Mouse (Mus musculus) thymus, postnatal 10 days (tissue): Measurements from ENCODE around the gene Tmem86b.

Experiments used
- DNase-seq, 2 experiments: peaks; one replicate each; pipeline ENCODE4 v3.0.0; 2021; ENCODE audit warnings: low spot score in 2 of 2

Gene Tmem86b

GRCm38 (mm10) chr7:4631031-4631430 is at the start of gene Tmem86b:
Tmem86b (minus strand) TSS chr7:4631422.
- no peak for DNase-seq

DNA sequence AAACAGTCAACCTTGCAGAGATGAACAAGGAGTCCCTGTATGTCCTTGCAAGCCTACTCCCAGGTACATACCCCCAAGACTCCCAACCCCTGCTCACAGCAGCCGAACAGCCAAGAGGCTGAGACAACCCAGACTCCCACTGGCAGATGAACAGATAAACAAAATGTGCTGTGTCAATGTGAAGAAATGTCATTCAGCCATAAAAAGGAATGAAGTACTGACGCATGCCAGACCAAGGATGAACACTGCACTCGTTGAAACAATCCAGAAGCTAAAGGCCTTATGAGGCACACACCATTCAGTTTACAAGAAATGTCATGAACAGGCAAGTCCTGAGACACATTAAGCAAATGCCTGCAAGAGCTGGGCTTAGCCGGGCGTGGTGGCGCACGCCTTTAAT is 44.0 kb upstream of the Tmem86b start:
- DNase-seq = no peak

DNA sequence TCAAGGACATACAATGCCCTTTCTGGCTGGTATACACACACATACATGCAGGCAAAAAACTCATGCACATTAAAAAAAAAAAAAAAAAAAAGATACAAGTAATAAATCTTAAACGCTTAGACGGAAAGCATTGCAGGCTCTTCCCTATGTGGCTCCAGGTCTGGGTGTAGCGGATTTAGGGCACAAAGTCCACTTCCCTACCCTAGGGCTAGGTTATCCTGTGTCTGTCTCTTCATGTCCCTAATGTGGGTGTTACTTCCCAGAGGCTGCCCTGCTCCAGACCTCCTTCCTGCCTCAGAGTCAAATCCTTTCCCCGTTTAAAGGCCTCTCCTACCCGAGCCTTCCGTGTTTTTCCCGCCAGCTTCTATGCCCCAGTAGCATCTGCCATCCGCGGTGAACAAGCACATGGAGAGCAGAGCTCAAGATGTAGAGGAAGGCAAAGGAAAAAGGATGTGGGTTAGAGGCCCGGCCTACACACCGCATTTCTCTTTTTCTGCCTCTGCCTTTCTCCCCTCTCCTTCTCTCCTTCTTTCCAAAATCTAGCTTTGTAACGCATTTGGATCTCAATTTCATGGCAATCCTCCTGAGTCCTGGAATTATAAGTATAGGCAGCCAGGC is 43.0 kb upstream of the Tmem86b start:
- peak in 1 of 2 experiments; percentile 27 for DNase-seq

- DNase-seq = no peak
Observed at GRCm38 (mm10) chr7:4671956-4672355, 40.7 kb upstream of the Tmem86b start.

DNA sequence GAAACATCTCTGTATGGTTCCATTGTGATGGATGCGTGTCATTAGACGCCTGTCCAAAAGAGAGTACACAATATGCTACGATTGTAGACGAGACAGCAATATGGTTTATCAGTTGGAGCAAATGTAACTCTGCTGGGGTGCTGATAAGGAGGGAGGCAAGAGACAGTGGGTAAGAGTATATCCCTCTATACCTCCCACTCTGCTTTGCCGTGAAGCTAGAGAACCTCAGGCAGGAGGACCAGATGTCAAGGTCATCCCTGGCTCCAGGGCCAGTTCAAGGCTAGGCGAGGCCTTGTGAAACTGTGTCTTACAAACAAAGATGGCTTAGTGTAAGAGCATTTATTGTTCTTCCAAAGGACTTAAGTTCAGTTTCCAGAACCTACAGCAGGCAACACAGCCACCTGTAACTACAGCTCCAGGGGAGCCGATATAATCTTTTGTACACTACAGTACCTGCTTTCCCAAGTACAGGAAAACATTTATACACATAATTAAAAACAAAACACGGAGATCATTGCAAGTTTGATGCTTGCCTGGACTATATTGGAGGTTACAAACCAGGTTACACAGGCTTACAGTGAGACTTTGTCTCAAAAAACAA is 39.5 kb upstream of the Tmem86b start:
- no peak for DNase-seq

DNA sequence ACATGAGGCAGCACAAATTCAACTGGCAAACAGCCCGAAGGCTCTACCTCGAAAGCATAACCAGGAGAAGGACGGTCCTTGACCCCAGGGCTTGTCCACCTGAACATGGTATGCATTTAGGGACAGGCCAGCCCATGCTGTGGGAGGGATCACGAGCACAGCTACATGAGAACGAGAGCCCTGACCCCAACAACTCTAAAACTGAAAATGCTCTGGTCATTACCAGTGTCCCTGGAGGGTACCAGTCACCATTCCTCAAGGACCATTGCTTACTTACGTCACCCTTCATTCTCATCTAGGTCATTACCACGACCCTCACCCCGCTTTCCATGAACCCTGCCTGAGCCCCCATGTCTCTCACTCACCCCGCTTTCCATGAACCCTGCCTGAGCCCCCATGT is 37.9 kb upstream of the Tmem86b start:
- DNase-seq = no peak

GRCm38 (mm10) chr7:4668506-4668905 is 37.3 kb upstream of the Tmem86b start:
- DNase-seq = no peak

- DNase-seq = no peak
Observed at GRCm38 (mm10) chr7:4666871-4667270, 35.6 kb upstream of the Tmem86b start.

- no peak for DNase-seq
Observed at GRCm38 (mm10) chr7:4663742-4664141, 32.5 kb upstream of the Tmem86b start.

DNA sequence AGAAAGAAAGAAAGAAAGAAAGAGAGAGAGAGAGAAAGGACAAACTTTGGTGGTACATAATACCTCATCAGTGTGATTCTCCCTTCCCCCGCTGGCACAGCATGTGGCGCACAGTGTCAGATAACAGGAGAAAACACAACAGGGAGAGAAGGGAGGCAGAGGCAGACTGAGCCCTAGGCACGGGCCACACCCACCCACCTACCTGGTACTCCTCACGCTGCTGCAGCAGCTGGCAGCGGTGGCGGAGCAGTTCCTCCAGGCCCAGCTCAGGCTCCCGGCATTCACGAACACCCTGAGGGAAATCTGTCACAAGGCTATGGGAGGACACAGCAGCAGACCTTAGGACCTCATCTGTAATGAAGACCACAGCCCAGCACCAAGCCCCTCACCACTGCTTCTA is 32.0 kb upstream of the Tmem86b start:
- DNase-seq = no peak

DNA sequence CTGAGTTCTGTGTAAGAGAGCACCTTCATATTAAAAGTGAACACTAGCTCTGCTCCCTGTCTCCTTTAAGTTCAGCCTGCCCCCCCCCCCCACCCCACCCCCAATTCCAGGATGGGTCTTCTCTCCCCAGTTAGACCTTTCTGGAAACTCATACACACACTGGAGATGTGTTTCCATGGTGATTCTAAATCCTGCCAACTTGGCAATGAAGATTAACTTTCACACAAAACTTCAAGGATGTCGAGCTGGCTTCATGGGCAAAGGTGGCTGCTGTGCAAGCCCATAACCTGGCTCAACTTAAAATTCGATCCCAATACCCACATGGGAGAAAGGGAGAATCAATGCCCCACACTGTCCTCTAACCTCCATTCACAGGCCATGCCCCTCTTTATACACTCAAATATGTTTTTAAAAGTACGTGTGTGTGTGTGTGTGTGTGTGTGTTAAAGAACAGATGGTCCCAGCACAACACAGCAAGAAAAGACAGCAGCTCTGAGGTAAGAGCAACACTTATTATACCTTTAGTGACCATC is 28.8 kb upstream of the Tmem86b start:
- no peak for DNase-seq

DNA sequence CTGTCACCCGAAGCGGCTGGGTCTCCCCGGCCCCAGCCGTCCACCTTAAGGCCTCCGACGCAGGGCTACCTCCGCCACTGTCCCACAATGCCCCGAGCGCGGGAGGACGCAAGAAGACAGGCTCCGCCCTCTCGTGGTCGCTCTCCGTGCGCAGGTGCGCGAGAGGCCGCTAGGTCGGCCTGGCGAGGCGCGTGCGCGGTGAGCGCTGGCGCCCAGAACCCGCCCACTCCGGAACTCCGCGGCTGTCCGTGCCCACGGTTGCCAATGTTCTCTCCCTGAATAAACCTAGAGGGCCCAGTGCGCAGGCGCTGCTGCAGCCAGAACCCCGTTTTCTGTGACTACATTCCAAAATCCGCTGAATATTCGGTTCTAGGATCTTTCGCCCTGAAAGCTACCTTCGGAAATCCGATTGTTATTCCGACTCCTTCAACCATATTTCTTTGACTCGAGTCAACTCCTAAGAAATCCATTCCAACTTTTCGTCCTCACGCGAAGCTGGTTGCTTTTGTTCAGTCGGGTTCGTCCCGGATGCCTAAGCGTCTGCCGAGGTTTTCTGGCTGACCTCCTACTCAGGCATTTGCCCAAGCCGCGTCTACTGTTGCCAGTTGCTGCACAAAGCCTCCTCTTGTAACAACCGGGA is 27.8 kb upstream of the Tmem86b start, which contains the start of gene Ppp6r1:
Gene Ppp6r1, minus strand, starts transcription at position 108 of the 640 bp plus-strand sequence.
- DNase-seq = peak; percentile 95 to 96

DNA sequence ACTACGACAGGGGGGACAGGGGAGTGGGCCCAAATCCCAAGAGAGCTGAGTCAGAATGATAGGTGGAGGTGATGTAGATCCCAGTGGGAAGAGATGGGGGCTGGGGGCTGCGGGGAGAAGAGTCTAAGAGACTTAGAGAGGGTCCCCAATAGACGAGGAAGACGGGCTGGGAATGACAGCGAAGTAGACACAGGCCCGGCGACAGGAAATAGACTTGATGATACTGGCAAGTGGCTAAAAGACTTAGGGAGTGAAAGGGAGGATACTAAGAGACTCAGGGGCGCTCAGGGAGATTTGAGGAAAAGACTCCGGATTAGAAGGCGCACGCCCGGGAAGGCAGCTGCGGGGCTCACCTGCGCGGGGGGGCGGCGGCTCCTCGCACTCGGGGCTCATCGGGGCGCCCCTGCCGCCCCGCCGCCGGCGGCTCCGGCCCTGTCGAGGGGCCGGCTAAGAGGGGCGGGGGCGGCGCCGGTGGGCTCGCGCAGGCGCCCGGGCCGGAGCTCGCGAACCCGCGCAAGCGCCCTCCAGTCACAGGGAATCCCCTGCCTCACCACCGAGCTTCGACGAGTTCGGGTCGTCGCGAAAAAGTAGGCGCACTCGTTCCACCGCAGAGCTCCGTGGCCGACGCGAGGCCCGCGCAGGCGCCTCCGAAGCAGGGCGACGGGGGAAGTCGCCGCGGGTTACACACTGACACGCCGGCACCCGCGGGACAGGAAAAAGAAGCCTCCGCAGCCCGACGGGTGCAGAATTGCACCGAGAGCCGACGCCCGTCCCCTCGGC is 27.1 kb upstream of the Tmem86b start:
- peak; percentile 35 to 42 for DNase-seq

GRCm38 (mm10) chr7:4657521-4658127 is 26.4 kb upstream of the Tmem86b start:
- DNase-seq = no peak

- DNase-seq = no peak
Observed at GRCm38 (mm10) chr7:4656818-4657217, 25.6 kb upstream of the Tmem86b start.

DNA sequence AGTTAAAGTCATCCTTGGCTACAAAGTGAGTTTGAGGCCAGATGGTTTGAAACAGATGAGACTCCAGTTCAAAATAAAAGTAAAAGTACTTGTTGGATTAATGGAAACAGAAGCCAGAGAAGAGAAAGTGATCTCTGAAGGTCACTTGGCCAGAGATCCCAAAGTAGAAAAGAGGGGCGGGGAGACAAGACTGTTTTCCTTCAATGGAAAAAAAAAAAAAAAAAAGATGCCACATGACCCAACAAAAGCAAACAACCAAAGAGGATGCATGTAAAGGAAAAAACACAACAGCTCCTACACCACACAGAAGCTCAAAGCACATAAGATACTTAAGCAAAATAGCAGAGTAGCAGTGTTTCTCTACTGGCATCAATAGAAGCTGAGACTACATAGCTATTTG is 24.7 kb upstream of the Tmem86b start:
- DNase-seq = no peak

- peak; percentile 53 to 67 for DNase-seq
Observed at GRCm38 (mm10) chr7:4655393-4655792, 24.2 kb upstream of the Tmem86b start.

DNA sequence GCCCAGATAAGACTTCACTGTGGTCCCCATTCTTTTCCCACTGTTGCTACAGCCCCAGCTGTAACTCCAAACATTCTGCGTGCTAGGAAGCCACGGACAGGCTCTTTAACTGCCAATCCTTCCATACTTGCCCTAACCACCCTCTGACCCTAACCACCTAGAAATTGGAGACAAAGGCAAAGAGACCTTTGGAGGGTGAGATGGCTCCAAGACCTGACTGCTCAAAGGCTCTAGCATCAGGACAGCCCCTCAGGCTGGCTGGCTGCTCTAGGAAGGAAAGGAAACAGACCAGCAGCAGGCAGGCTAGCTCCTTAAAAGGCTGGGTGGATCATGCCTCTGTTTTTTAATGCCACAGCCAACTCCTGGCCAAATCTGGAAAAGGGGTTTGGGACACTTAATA is 23.0 kb upstream of the Tmem86b start:
- DNase-seq = peak in 1 of 2 experiments; percentile 29

- peak; percentile 81 to 82 for DNase-seq
Observed at GRCm38 (mm10) chr7:4653780-4654179, 22.6 kb upstream of the Tmem86b start.

DNA sequence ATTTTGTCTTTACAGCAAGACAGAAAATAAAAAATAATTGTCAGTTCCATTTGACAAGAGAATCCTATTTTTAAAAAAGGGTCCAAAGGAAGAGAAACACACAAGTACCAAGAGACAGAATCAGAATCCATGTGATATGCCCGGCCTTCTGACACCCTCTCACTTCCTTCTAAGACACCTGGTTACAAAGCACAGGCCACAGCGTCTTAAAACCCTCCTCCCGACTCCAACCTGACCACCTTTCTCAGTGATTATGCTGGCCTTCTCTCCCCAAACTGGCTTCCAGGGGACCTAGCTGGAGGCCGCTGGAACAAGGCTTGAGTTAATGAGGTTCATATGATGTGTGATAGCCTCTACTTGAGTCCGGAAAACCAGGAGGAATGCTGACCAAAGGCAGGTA is 22.1 kb upstream of the Tmem86b start:
- DNase-seq = no peak

- no peak for DNase-seq
Observed at GRCm38 (mm10) chr7:4652726-4653125, 21.5 kb upstream of the Tmem86b start.

DNA sequence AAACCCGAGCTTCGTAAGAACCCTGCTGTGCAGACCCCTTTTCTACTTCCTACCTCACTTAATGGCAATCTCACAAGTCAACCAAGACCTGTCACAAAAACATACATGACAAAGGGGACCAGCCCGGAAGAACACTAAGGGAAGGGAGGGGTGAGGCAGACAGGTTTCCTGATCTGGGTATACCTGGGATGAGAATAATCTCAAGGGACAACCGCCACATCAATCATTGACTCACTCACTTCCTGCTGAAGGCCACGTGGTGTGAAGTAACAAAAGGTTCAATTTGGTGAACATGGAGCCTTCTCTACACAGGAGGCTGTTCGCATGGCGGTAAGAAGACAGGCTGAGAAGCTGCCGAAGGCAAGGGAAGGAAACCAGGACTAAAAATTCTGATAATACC is 20.4 kb upstream of the Tmem86b start:
- peak; percentile 30 to 45 for DNase-seq
